Mouse (Mus musculus): ENCODE measurements around the gene Rph3al. TPM values are rescaled to one million over a fixed set of nuclear protein-coding genes. Genes with fewer than 3 reads are reported as not detected.

The Rph3al gene
- polyA plus RNA-seq, 1 experiment from 2014 or later = 14.4 TPM

DNA sequence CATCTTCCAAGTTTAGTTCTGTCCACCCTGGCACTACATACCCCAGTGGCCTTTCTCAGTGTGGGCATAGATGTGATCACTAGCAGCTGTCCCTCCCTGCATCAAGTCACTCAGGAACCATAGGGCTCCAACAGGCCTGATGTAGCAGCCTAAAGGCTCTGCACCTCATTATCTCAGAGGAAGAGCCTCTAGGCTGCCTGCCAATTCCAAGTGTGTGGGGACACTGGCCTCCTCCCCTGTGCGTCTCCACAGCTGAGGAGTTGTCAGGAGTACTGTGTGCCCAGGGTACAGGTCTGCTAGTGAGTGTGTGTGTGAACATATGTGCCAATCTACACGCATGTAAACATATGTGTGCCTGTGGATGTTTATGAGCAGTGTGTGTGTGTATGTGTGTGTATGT is 85.7 kb downstream of the Rph3al start:
- no peak for TF ChIP-seq CTCF (IDR thresholded peaks at IDR 0.05)
- CTCF ChIA-PET = interaction anchor here (0.7 kb wide), 1 partner anchor 70 kb away, joined by 3 read pairs; no protein-coding TSS in a partner anchor
- in situ Hi-C loops (cut with MboI; ENCODE audit: low pct_unique_long_range_greater_than_20kb) = no loop called here
- ATAC-seq (no peak), DNase-seq (ENCODE audit: low read depth, low spot score) (no peak)
- no peaks in the 10 kb centered on the region for H3K27me3 ChIP-seq
- POLR2A ChIA-PET = no interaction called here

- CTCF ChIA-PET = interaction anchor here (1.5 kb wide), 1 partner anchor 10 kb away, joined by 4 read pairs; no protein-coding TSS in a partner anchor
- in situ Hi-C loops (cut with MboI; ENCODE audit: low pct_unique_long_range_greater_than_20kb) = no loop called here
- ATAC-seq = no peak
- DNase-seq (ENCODE audit: low read depth, low spot score) = no peak
- POLR2A ChIA-PET = no interaction called here
- H3K27me3 ChIP-seq = no peaks in the 10 kb centered on the region
- no peak for TF ChIP-seq CTCF (IDR thresholded peaks at IDR 0.05)
These were observed 88.7 kb downstream of the Rph3al start for GRCm38 (mm10) chr11:75849552-75849951.

GRCm38 (mm10) chr11:75846589-75846988 is 91.6 kb downstream of the Rph3al start:
- ATAC-seq (peak; percentile 31), DNase-seq (ENCODE audit: low read depth, low spot score) (no peak)
- ChIA-PET POLR2A (interaction anchor here (0.7 to 1.2 kb wide), 2 partner anchors 17 to 1407 kb away, joined by 3 read pairs; no protein-coding TSS in a partner anchor), CTCF (no interaction called here)
- no peak for TF ChIP-seq CTCF (IDR thresholded peaks at IDR 0.05)
- no peaks in the 10 kb centered on the region for H3K27me3 ChIP-seq
- in situ Hi-C loops (cut with MboI; ENCODE audit: low pct_unique_long_range_greater_than_20kb) = no loop called here

- POLR2A ChIA-PET = interaction anchor here (1.2 kb wide), 1 partner anchor 18 kb away, joined by 3 read pairs; no protein-coding TSS in a partner anchor
- H3K27me3 ChIP-seq = no peaks in the 10 kb centered on the region
- in situ Hi-C loops (cut with MboI; ENCODE audit: low pct_unique_long_range_greater_than_20kb) = no loop called here
- DNase-seq (ENCODE audit: low read depth, low spot score) = no peak
- no peak for TF ChIP-seq CTCF (IDR thresholded peaks at IDR 0.05)
- no peak for ATAC-seq
- CTCF ChIA-PET = interaction anchor here (0.5 kb wide), 1 partner anchor 10 kb away, joined by 3 read pairs; no protein-coding TSS in a partner anchor
These were observed 92.6 kb downstream of the Rph3al start for GRCm38 (mm10) chr11:75845675-75846074.

- CTCF ChIA-PET = no interaction called here
- POLR2A ChIA-PET = no interaction called here
- H3K27me3 ChIP-seq = no peaks in the 10 kb centered on the region
- in situ Hi-C loops (cut with MboI; ENCODE audit: low pct_unique_long_range_greater_than_20kb) = no loop called here
- DNase-seq (ENCODE audit: low read depth, low spot score) (no peak), ATAC-seq (no peak)
- no peak for TF ChIP-seq CTCF (IDR thresholded peaks at IDR 0.05)
These were observed 95.2 kb downstream of the Rph3al start for GRCm38 (mm10) chr11:75842904-75843619.

- CTCF ChIA-PET = no interaction called here
- ATAC-seq = no peak
- no peak for TF ChIP-seq CTCF (IDR thresholded peaks at IDR 0.05)
- H3K27me3 ChIP-seq = no peaks in the 10 kb centered on the region
- in situ Hi-C loops (cut with MboI; ENCODE audit: low pct_unique_long_range_greater_than_20kb) = no loop called here
- POLR2A ChIA-PET = no interaction called here
- no peak for DNase-seq (ENCODE audit: low read depth, low spot score)
These were observed 96.7 kb downstream of the Rph3al start for GRCm38 (mm10) chr11:75841503-75841902.

GRCm38 (mm10) chr11:75839536-75840430 is 98.4 kb downstream of the Rph3al start:
- CTCF ChIA-PET = interaction anchor here (1.5 to 1.9 kb wide), 2 partner anchors 10 to 20 kb away, joined by 3 to 4 read pairs; no protein-coding TSS in a partner anchor
- no peaks in the 10 kb centered on the region for H3K27me3 ChIP-seq
- DNase-seq (ENCODE audit: low read depth, low spot score) = no peak
- POLR2A ChIA-PET = no interaction called here
- no peak for TF ChIP-seq CTCF (IDR thresholded peaks at IDR 0.05)
- ATAC-seq = no peak
- in situ Hi-C loops (cut with MboI; ENCODE audit: low pct_unique_long_range_greater_than_20kb) = no loop called here

DNA sequence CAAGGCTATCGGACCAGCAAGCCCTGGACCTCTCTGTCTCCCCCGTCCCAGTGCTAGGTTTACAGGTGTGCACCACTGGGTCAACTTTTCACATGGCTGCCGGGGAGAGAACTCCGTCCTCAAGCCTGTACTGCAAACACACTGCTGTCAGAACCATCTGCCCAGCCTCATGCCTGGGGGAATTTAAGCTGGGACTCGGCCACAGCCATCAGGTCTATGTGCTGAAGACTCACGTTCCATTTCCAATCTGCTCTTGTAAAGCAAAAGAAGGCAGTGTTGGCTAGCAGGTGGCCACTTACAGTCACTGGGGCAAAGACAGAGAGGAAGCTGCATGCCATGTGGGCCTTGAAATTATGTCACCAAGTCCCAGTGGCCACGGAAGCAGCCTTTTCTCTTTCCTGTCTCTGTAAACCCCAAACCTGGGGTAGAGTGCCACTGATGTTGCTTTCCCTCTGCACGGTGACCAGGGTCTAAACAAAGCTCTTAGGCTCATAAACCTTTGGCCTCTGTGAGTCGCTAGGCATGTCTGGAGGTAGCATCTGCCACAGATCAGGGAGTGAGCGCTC is 99.3 kb downstream of the Rph3al start:
- ATAC-seq = no peak
- ChIA-PET POLR2A (no interaction called here), CTCF (interaction anchor here (1.0 to 1.9 kb wide), 3 partner anchors 10 to 27 kb away, joined by 3 to 4 read pairs (median 3); no protein-coding TSS in a partner anchor)
- H3K27me3 ChIP-seq = no peaks in the 10 kb centered on the region
- no peak for TF ChIP-seq CTCF (IDR thresholded peaks at IDR 0.05)
- in situ Hi-C loops (cut with MboI; ENCODE audit: low pct_unique_long_range_greater_than_20kb) = no loop called here
- no peak for DNase-seq (ENCODE audit: low read depth, low spot score)

DNA sequence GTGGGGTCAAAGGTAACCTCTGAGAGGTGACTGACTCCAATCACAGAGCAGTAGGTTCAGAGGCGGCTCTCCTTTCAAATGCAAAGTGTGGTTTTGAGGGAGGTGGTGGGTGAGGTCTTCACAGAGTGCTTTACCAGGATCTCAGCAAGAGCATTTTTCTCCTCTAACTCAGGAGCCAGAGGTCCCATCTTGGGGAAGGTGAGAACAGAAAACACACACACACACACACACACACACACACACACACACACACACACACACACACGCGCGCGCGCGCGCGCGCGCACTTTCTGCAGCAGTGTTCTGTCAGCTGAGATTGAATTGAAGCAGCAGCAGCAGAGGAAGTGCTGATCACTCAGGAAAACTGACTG is 102.0 kb downstream of the Rph3al start:
- in situ Hi-C loops (cut with MboI; ENCODE audit: low pct_unique_long_range_greater_than_20kb) = no loop called here
- DNase-seq (ENCODE audit: low read depth, low spot score) = no peak

DNA sequence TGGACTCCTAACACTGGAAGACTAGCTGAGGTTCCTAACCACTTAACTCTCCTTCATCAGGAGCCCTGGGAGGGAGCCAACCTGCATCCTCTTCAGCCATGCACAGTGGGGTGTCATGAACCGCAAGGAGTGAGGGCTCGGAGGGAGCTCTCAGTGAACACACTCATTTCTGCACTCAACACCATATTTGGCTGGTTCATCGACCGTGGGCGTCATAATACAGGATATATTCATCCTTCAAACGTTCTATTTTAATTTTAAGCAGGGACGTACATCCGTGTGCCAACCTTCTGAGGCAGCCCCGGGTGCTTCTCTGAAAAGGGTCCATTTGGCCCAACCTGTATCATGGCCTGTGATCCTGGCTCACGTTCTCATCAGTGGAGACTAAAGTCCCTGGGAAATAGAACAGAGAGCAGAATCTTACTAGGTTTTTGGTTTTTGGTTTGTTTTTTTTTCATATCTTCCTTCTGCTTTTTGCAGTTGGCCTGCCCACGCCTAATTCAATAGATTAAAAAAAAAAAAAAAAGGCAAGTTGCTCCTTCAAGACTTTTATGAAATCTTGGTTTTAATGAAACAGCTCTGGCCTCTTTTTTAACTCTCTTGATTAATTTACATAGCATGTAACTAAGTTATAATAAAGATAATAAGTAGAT is 102.5 kb downstream of the Rph3al start:
- ATAC-seq (no peak), DNase-seq (ENCODE audit: low read depth, low spot score) (no peak)
- POLR2A ChIA-PET = interaction anchor here (0.6 to 0.7 kb wide), 2 partner anchors 16 to 35 kb away, joined by 3 to 4 read pairs; no protein-coding TSS in a partner anchor
- TF ChIP-seq CTCF (IDR thresholded peaks at IDR 0.05) = no peak
- in situ Hi-C loops (cut with MboI; ENCODE audit: low pct_unique_long_range_greater_than_20kb) = no loop called here
- no peaks in the 10 kb centered on the region for H3K27me3 ChIP-seq
- CTCF ChIA-PET = interaction anchor here (0.7 kb wide), 1 partner anchor 10 kb away, joined by 3 read pairs; no protein-coding TSS in a partner anchor

More for the DNA sequence above, 102.0 kb downstream of the Rph3al start:
- ChIA-PET POLR2A (no interaction called here), CTCF (interaction anchor here (0.7 kb wide), 1 partner anchor 10 kb away, joined by 3 read pairs; no protein-coding TSS in a partner anchor)
- no peaks in the 10 kb centered on the region for H3K27me3 ChIP-seq
- ATAC-seq = no peak
- TF ChIP-seq CTCF (IDR thresholded peaks at IDR 0.05) = no peak
